Mouse (Mus musculus): ENCODE data around the gene Sertad4.

GRCm38 (mm10) chr1:192835211-192835681, 20.3 kb downstream of the Sertad4 start:
- no peak for TF ChIP-seq CTCF (IDR thresholded peaks at IDR 0.05; ENCODE audit: insufficient read depth, low read depth, low read length)
- 0 out of 2 replicates have a peak, but pooled peaks have one; percentile 12 for TF ChIP-seq POLR2A (IDR thresholded peaks at IDR 0.05; ENCODE audit: insufficient read depth, low read depth, low read length)

All from olfactory bulb, adult 2 months (tissue).